Mouse (Mus musculus) testis, adult 2 months (tissue): Measurements from ENCODE around the gene Rerg.

Experiments used
- CTCF ChIP-seq: fragments of 200-500 bp; IDR thresholded peaks from 2 replicates; pipeline ENCODE4 v1.5.1; 2012; ENCODE audit warnings: low read depth, mild to moderate bottlenecking, inconsistent platforms, low read length, moderate library complexity; ENCODE audit not compliant: control insufficient read depth, insufficient read depth, insufficient replicate concordance
- POLR2A ChIP-seq: fragments of 200-500 bp; IDR thresholded peaks from 2 replicates; pipeline ENCODE4 v1.6.1; 2012; ENCODE audit warnings: low read depth, mild to moderate bottlenecking, inconsistent platforms, low read length, moderate library complexity; ENCODE audit not compliant: control insufficient read depth

GRCm38 (mm10) chr6:137143818-137144525, 26.3 kb downstream of the Rerg start:
- TF ChIP-seq CTCF (no peak), POLR2A (no peak)
